Mouse (Mus musculus): ENCODE results near the gene Dcp1a. TPM values are rescaled to one million over a fixed set of nuclear protein-coding genes. Genes with fewer than 3 reads are reported as not detected.

The Dcp1a gene
- polyA plus RNA-seq, 1 experiment from 2014 or later, result 29.1 TPM

GRCm38 (mm10) chr14:30573983-30574584 is 94.7 kb downstream of the Dcp1a start:
- H3K36me3 ChIP-seq (ENCODE audit: control insufficient read depth, insufficient read depth, low read length), result peaks cover 55% of the 10 kb centered on the region
- no peak overlapping the region for H3K4me2 ChIP-seq
- H3K4me3 ChIP-seq (ENCODE audit: low read depth, low read length), result no peak overlapping the region
- WGBS, result 73% methylated on average over 6 of the region's 6 CpGs
- DNase-seq (ENCODE audit: low spot score) (no peak), ATAC-seq (replicated peaks; ENCODE audit: low FRiP score) (0 out of 2 replicates have a peak, but pooled peaks have one; percentile 44)
- no peak overlapping the region for H3K27ac ChIP-seq (ENCODE audit: low read depth, low read length)
- H3K27me3 ChIP-seq (replicated peaks; ENCODE audit: control insufficient read depth, insufficient read depth, low read length), result no peaks in the 10 kb centered on the region
- no peak overlapping the region for H3K9ac ChIP-seq (ENCODE audit: low read depth, low read length)
- no peaks in the 10 kb centered on the region for H3K9me3 ChIP-seq (ENCODE audit: control insufficient read depth, low read length)
- peaks cover 24% of the 10 kb centered on the region for H3K4me1 ChIP-seq (replicated peaks; ENCODE audit: control insufficient read depth, insufficient read depth, low read length)

DNA sequence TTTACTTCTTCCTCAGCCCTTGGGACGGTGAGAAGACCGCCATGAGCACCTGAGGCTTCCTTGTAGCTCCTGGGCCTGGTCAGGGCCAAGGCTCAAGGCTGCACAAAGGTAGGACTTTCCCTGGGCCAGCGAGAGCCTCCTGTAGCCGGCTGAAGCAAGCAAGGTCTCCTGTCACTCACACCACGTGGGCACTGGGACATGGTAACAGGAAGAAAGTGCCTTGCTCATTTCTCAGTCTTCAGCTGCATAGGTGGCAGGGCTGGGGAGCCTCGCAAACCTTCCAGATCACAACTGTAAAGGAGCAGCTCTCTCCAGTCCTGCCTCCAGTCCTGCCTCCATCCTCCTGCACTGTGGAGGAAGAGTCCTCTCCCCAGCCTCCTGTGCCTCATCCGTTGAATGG is 96.5 kb downstream of the Dcp1a start:
- Histone ChIP-seq H3K9ac (ENCODE audit: low read depth, low read length) (0 out of 2 replicates have a peak overlapping the region, but pooled peaks have one; percentile 10), H3K4me2 (peak overlapping the region; percentile 39; the same call in 1 of the 2 replicates), H3K4me3 (ENCODE audit: low read depth, low read length) (no peak overlapping the region), H3K36me3 (ENCODE audit: control insufficient read depth, insufficient read depth, low read length) (peaks cover 40% of the 10 kb centered on the region), H3K9me3 (ENCODE audit: control insufficient read depth, low read length) (no peaks in the 10 kb centered on the region), H3K4me1 (replicated peaks; ENCODE audit: control insufficient read depth, insufficient read depth, low read length) (peaks cover 28% of the 10 kb centered on the region), H3K27me3 (replicated peaks; ENCODE audit: control insufficient read depth, insufficient read depth, low read length) (no peaks in the 10 kb centered on the region), H3K27ac (ENCODE audit: low read depth, low read length) (peak overlapping the region; percentile 86)
- no peak for DNase-seq (ENCODE audit: low spot score)
- no peak for ATAC-seq (replicated peaks; ENCODE audit: low FRiP score)
- 68% methylated on average over 7 of the region's 7 CpGs for WGBS

DNA sequence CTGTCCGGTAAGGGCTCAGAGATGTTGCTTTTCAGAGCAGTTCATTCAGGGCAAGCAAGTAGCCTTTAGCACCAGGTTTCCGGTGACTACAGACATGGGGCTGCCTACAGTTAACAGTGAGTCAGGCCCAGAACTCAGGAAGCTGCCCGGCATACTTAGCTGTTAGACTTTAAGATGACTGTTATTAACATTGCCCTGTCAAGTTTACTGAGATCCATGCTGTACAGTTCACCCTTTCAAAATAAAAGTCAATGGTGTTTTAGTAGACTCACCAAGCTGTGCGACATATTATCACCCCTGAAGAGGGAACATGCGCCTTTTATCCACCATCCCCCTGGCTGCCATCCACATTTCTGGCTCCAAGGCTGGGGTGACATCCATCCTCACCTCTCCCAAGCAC is 96.9 kb downstream of the Dcp1a start:
- H3K4me2 ChIP-seq, result peak overlapping the region; percentile 39; the same call in 1 of the 2 replicates
- peak overlapping the region; percentile 86 for H3K27ac ChIP-seq (ENCODE audit: low read depth, low read length)
- no peak overlapping the region for H3K4me3 ChIP-seq (ENCODE audit: low read depth, low read length)
- DNase-seq (ENCODE audit: low spot score) (no peak), ATAC-seq (replicated peaks; ENCODE audit: low FRiP score) (peak; percentile 10; the same call in 1 of the 2 replicates)
- H3K9me3 ChIP-seq (ENCODE audit: control insufficient read depth, low read length), result no peaks in the 10 kb centered on the region
- 51% methylated on average over 5 of the region's 5 CpGs for WGBS
- peaks cover 35% of the 10 kb centered on the region for H3K36me3 ChIP-seq (ENCODE audit: control insufficient read depth, insufficient read depth, low read length)
- H3K27me3 ChIP-seq (replicated peaks; ENCODE audit: control insufficient read depth, insufficient read depth, low read length), result no peaks in the 10 kb centered on the region
- H3K4me1 ChIP-seq (replicated peaks; ENCODE audit: control insufficient read depth, insufficient read depth, low read length), result peaks cover 28% of the 10 kb centered on the region
- H3K9ac ChIP-seq (ENCODE audit: low read depth, low read length), result peak overlapping the region; percentile 22; the same call in 1 of the 2 replicates

Small RNA genes lying within 50 kb of the gene (microRNA-seq; reads per million reads assigned to microRNA genes)
- 14.4 reads per million, percentile 27 among the genes with 10 or more reads in this experiment for gene Mir3076 (ENCODE audit: borderline number of aligned reads)

Other genes starting within 250 kb of the Dcp1a start
- 0.99 and 1.2 TPM in 2 replicates for gene Cacna1d, start 11.9 kb downstream of the Dcp1a start, polyA plus RNA-seq (2014; fragmentation: Nextera tagmentation; extraction: Ambion mirVana)
- gene Tkt, start 68.8 kb downstream of the Dcp1a start, polyA plus RNA-seq (2014; fragmentation: Nextera tagmentation; extraction: Ambion mirVana), result 184 and 210 TPM in 2 replicates
- gene Prkcd, start 146.7 kb downstream of the Dcp1a start, polyA plus RNA-seq (2014; fragmentation: Nextera tagmentation; extraction: Ambion mirVana), result 34.7 and 38.4 TPM in 2 replicates
- 9.7 and 9.8 TPM in 2 replicates for gene Rft1, start 174.8 kb downstream of the Dcp1a start, polyA plus RNA-seq (2014; fragmentation: Nextera tagmentation; extraction: Ambion mirVana)
- gene Sfmbt1, start 235.3 kb downstream of the Dcp1a start, polyA plus RNA-seq (2014; fragmentation: Nextera tagmentation; extraction: Ambion mirVana), result 23.0 and 24.5 TPM in 2 replicates

All from liver, embryonic 11.5 days (tissue).